Mouse (Mus musculus) thymus, postnatal 0 days (tissue): ENCODE data around the gene Setd1b. TPM values are rescaled to one million over a fixed set of nuclear protein-coding genes. Genes with fewer than 3 reads are reported as not detected.

Source experiments
- DNase-seq: peaks from one replicate; pipeline ENCODE4 v3.0.0-alpha.2; 2015; ENCODE audit warnings: low spot score
- polyA plus RNA-seq: library from polyadenylated mRNA; unstranded; fragments of >200 nt; fragmentation: Nextera tagmentation; extraction: Ambion mirVana; gene quantifications from 2 replicates; pipeline ENCODE4 v1.2.1, GENCODE M21; 2015

The Setd1b gene
- polyA plus RNA-seq, result 8.0 and 11.3 TPM in 2 replicates

- DNase-seq, result peak; percentile 67
Measured at GRCm38 (mm10) chr5:123142161-123143157, at the start of gene Setd1b. Gene Setd1b (plus strand): TSS chr5:123142193.

DNA sequence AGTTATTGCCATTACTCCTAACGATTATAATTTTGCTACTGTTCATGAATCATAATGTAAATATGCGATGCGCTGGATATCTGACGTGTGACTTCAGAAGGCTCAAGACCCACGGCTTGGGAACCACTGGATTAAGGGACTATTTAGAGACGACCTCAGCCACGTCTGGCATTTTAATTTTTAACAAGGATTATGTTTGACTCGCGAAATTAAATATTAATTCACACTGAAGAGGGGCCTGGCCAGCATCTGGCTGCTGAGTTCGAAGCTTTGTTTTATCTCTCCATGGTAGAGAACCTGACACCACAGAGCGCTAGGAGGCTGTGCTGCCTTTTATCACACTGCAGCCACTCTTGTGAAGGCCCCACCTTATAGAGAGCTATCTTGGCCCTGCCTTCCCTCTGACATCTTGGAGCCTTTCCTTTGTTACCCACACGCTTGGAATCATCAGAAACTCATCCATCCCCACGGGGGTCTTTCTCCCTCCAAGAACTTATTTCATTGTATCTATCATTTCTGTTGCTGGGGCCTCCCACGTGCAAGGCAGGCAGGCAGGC, 48.8 kb upstream of the Setd1b start:
- DNase-seq, result no peak

- DNase-seq, result no peak
Measured at GRCm38 (mm10) chr5:123094238-123094991, 47.6 kb upstream of the Setd1b start.

GRCm38 (mm10) chr5:123096299-123096698, 45.7 kb upstream of the Setd1b start:
- no peak for DNase-seq

DNA sequence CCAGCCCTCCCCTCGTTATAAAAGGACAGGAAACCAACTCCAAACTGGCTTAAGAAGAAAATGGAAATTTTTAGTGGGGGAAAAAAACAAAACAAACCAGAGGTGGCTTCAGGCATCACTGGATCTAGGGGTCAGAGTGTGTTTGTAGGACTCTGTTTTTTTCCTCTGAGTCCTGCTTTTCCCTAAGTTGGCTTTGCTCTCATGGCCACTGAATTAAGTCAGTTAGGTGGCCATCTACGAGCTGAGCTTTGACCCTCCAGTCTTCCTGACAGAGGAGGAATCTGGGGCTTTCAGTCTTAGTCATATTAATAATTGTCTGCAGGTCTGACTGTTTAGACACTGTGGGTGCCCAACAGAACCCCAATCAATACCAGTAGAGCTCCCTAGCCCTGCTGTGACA, 43.5 kb upstream of the Setd1b start:
- no peak for DNase-seq

DNA sequence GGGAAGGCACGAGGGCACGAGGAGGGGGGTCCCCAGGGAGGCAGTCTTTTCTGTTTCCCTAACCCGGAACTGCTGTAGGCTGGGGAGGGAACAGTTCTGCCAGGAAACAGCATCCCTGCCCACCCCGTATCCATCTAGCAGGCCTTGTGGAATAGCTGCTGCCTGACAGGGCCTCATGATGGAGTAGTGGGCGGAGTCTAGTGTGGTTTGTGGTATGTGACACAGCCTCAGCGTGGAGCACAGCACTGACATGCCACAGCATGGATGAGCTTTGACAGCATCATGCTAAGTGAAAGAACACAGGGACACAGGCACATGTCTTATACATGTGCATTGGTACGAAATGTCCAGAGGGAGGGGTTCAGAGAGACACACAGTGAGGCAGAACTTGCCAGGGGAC, 39.6 kb upstream of the Setd1b start:
- peak; percentile 21 for DNase-seq

GRCm38 (mm10) chr5:123103556-123103955, 38.4 kb upstream of the Setd1b start:
- no peak for DNase-seq

DNA sequence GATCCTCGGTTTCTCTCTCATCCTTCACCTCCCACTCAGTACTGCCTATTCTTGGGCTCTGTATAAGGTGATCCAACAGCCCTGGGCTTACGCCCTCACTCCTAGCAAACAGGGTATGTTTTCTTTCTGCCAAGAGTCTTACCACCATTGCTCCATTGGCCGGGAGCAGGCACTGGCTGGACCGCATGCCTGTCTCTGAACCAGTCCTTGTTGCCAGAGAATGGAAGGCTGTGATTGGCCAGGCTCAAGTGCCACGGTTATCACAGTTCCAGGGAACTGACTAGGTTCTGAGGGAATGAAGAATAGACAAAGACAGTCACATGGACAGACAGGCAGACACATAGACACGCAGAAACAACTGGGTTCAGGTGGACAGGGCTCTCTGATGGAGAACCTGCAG, 37.2 kb upstream of the Setd1b start:
- DNase-seq, result no peak

GRCm38 (mm10) chr5:123109452-123110203, 32.4 kb upstream of the Setd1b start:
- DNase-seq, result no peak

- DNase-seq, result no peak
Measured at GRCm38 (mm10) chr5:123110296-123110721, 31.7 kb upstream of the Setd1b start.

- DNase-seq, result no peak
Measured at GRCm38 (mm10) chr5:123114109-123114508, 27.9 kb upstream of the Setd1b start.

GRCm38 (mm10) chr5:123114924-123115323, 27.1 kb upstream of the Setd1b start:
- DNase-seq, result peak; percentile 40

- no peak for DNase-seq
Measured at GRCm38 (mm10) chr5:123116080-123116479, 25.9 kb upstream of the Setd1b start.

GRCm38 (mm10) chr5:123117257-123117656, 24.7 kb upstream of the Setd1b start:
- DNase-seq, result peak; percentile 80

DNA sequence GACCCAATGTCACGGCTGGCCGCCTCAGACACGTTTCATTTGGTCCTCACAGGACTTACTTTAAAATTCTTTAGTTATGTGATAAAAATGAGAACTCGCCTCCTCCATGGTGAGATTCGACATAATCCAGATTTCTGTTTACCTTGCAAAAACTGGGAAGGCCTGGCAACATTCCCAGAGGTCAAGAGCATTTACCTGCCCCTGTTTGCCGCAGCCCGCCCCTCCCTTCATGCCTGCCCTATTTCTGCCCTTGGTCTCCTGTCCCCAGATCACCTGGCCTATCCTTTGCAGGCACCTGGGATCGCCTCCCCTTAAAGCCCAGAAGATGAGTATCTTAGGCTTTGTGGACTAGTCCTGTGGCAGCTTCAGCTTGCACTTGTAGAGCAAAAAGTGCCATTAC, 24.2 kb upstream of the Setd1b start:
- DNase-seq, result no peak

GRCm38 (mm10) chr5:123118826-123119225, 23.2 kb upstream of the Setd1b start:
- DNase-seq, result no peak

- DNase-seq, result no peak
Measured at GRCm38 (mm10) chr5:123120624-123121215, 21.3 kb upstream of the Setd1b start.

DNA sequence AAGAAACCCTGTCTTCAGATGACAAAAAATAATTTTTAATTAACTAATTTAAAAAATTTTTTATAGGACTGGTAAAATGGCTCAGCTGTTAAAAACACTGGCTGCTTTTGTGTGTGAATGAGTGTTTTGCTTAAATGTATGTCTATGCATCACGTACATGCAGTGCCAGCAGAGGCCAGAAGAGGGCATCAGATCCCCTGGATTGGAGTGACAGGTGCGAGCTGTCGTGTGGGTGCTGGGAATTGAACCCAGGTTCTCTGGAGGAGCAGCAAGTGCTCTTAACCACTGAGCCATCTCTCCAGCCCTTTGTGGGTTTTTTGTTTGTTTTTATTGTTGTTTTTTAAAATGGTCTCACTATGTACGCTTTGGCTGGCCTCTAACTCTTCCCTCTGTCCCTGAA, 19.8 kb upstream of the Setd1b start:
- DNase-seq, result peak; percentile 24

- DNase-seq, result no peak
Measured at GRCm38 (mm10) chr5:123125105-123125504, 16.9 kb upstream of the Setd1b start.

DNA sequence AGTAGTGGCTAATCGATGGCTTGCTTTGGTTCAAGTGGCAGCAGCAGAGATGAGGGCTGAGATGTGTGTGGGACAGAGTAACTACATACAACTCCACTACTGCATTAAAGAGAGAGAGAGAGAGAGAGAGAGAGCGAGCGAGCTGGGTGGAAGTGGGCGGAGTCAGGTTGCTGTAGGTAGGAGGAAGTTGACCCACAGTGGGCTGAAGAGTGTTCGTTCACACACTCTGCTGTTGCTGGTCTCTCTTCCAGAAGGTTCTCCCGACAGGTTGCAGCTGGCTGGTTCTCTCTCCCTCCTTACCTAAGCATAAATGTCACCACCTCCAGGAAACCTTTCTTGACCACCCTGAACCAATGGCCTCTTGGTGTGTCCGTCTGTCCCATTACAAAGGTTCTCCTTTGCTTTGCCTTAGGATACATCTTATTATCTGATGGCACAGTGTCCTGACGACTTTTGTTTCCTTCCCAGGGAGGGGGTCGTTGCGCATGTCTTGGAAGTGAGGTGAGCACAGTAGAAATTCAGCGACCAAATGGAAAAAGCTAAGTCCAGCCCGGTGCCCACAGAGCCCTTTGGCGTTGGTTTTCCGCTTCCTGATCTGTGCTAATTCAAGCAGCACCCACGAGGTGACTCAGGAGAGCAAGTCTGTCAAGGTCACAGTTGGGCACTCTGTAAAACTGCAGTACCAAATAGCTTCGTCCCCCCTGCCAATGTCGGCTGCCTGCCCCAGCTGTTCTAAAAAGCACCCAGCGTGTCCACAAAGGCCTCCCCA, 16.2 kb upstream of the Setd1b start:
- DNase-seq, result peak; percentile 65
